Mouse (Mus musculus): Measurements from ENCODE around the gene Fam186b. TPM values are rescaled to one million over a fixed set of nuclear protein-coding genes. Genes with fewer than 3 reads are reported as not detected.
A peak's percentile ranks its signal among the peaks of the same experiment; 100 is the strongest.

Fam186b gene
- polyA plus RNA-seq, 1 experiment, result 0.69 TPM

- TF ChIP-seq POLR2A (IDR thresholded peaks at IDR 0.05; ENCODE audit: extremely low read depth, insufficient read depth, low read length) (no peak), CTCF (IDR thresholded peaks at IDR 0.05; ENCODE audit: extremely low read depth, insufficient read depth, low read length) (no peak)
- Histone ChIP-seq H3K4me3 (ENCODE audit: insufficient read depth, low read length) (no peak overlapping the region), H3K27ac (ENCODE audit: insufficient read depth, low read length) (no peak overlapping the region), H3K4me1 (ENCODE audit: control insufficient read depth, insufficient read depth, low read length) (no peaks in the 10 kb centered on the region)
These were observed 61.2 kb downstream of the Fam186b start for GRCm38 (mm10) chr15:99234326-99235010.

- H3K4me1 ChIP-seq (ENCODE audit: control insufficient read depth, insufficient read depth, low read length), result peaks cover 2% of the 10 kb centered on the region; the same call in 1 of the 2 replicates
- no peak overlapping the region for H3K27ac ChIP-seq (ENCODE audit: insufficient read depth, low read length)
- TF ChIP-seq CTCF (IDR thresholded peaks at IDR 0.05; ENCODE audit: extremely low read depth, insufficient read depth, low read length) (no peak), POLR2A (IDR thresholded peaks at IDR 0.05; ENCODE audit: extremely low read depth, insufficient read depth, low read length) (no peak)
- no peak overlapping the region for H3K4me3 ChIP-seq (ENCODE audit: insufficient read depth, low read length)
These were observed 62.0 kb downstream of the Fam186b start for GRCm38 (mm10) chr15:99233719-99234118.

- no peak overlapping the region for H3K27ac ChIP-seq (ENCODE audit: insufficient read depth, low read length)
- H3K4me3 ChIP-seq (ENCODE audit: insufficient read depth, low read length), result no peak overlapping the region
- peaks cover 2% of the 10 kb centered on the region; the same call in 1 of the 2 replicates for H3K4me1 ChIP-seq (ENCODE audit: control insufficient read depth, insufficient read depth, low read length)
- TF ChIP-seq CTCF (IDR thresholded peaks at IDR 0.05; ENCODE audit: extremely low read depth, insufficient read depth, low read length) (no peak), POLR2A (IDR thresholded peaks at IDR 0.05; ENCODE audit: extremely low read depth, insufficient read depth, low read length) (no peak)
These were observed 63.7 kb downstream of the Fam186b start for GRCm38 (mm10) chr15:99231998-99232397.

- Histone ChIP-seq H3K4me1 (ENCODE audit: control insufficient read depth, insufficient read depth, low read length) (peaks cover 4% of the 10 kb centered on the region), H3K27ac (ENCODE audit: insufficient read depth, low read length) (no peak overlapping the region), H3K4me3 (ENCODE audit: insufficient read depth, low read length) (peak overlapping the region; percentile 85)
- TF ChIP-seq CTCF (IDR thresholded peaks at IDR 0.05; ENCODE audit: extremely low read depth, insufficient read depth, low read length) (no peak), POLR2A (IDR thresholded peaks at IDR 0.05; ENCODE audit: extremely low read depth, insufficient read depth, low read length) (no peak)
These were observed 69.6 kb downstream of the Fam186b start for GRCm38 (mm10) chr15:99226090-99226489.

GRCm38 (mm10) chr15:99225081-99225810 is 70.4 kb downstream of the Fam186b start:
- Histone ChIP-seq H3K4me1 (ENCODE audit: control insufficient read depth, insufficient read depth, low read length) (peaks cover 4% of the 10 kb centered on the region), H3K4me3 (ENCODE audit: insufficient read depth, low read length) (peak overlapping the region; percentile 85), H3K27ac (ENCODE audit: insufficient read depth, low read length) (peak overlapping the region; percentile 96)
- TF ChIP-seq POLR2A (IDR thresholded peaks at IDR 0.05; ENCODE audit: extremely low read depth, insufficient read depth, low read length), result peak; percentile 18; the same call in 1 of the 2 replicates
- TF ChIP-seq CTCF (IDR thresholded peaks at IDR 0.05; ENCODE audit: extremely low read depth, insufficient read depth, low read length), result no peak

- peak within 1 kb of the TSS; percentile 85 for H3K4me3 ChIP-seq (ENCODE audit: insufficient read depth, low read length)
- TF ChIP-seq CTCF (IDR thresholded peaks at IDR 0.05; ENCODE audit: extremely low read depth, insufficient read depth, low read length), result no peak
- TF ChIP-seq POLR2A (IDR thresholded peaks at IDR 0.05; ENCODE audit: extremely low read depth, insufficient read depth, low read length), result peak; percentile 8; the same call in 1 of the 2 replicates
- peaks cover 4% of the 10 kb centered on the region for H3K4me1 ChIP-seq (ENCODE audit: control insufficient read depth, insufficient read depth, low read length)
- peak within 1 kb of the TSS; percentile 96 for H3K27ac ChIP-seq (ENCODE audit: insufficient read depth, low read length)
These were observed 71.3 kb downstream of the Fam186b start, which contains the start of gene Kcnh3 for GRCm38 (mm10) chr15:99224208-99224911. Kcnh3 (plus strand) TSS chr15:99224861.

GRCm38 (mm10) chr15:99223585-99224207 is 72.0 kb downstream of the Fam186b start:
- peaks cover 2% of the 10 kb centered on the region for H3K4me1 ChIP-seq (ENCODE audit: control insufficient read depth, insufficient read depth, low read length)
- TF ChIP-seq CTCF (IDR thresholded peaks at IDR 0.05; ENCODE audit: extremely low read depth, insufficient read depth, low read length) (no peak), POLR2A (IDR thresholded peaks at IDR 0.05; ENCODE audit: extremely low read depth, insufficient read depth, low read length) (0 out of 2 replicates have a peak, but pooled peaks have one; percentile 48)
- peak overlapping the region; percentile 96; the same call in 1 of the 2 replicates for H3K27ac ChIP-seq (ENCODE audit: insufficient read depth, low read length)
- peak overlapping the region; percentile 85 for H3K4me3 ChIP-seq (ENCODE audit: insufficient read depth, low read length)

- Histone ChIP-seq H3K27ac (ENCODE audit: insufficient read depth, low read length) (0 out of 2 replicates have a peak overlapping the region, but pooled peaks have one; percentile 38), H3K4me3 (ENCODE audit: insufficient read depth, low read length) (peak overlapping the region; percentile 85; the same call in 1 of the 2 replicates), H3K4me1 (ENCODE audit: control insufficient read depth, insufficient read depth, low read length) (peaks cover 2% of the 10 kb centered on the region)
- no peak for TF ChIP-seq CTCF (IDR thresholded peaks at IDR 0.05; ENCODE audit: extremely low read depth, insufficient read depth, low read length)
- no peak for TF ChIP-seq POLR2A (IDR thresholded peaks at IDR 0.05; ENCODE audit: extremely low read depth, insufficient read depth, low read length)
These were observed 72.7 kb downstream of the Fam186b start for GRCm38 (mm10) chr15:99222794-99223584.
